Mouse (Mus musculus): ENCODE data around the gene Ifne.

DNA sequence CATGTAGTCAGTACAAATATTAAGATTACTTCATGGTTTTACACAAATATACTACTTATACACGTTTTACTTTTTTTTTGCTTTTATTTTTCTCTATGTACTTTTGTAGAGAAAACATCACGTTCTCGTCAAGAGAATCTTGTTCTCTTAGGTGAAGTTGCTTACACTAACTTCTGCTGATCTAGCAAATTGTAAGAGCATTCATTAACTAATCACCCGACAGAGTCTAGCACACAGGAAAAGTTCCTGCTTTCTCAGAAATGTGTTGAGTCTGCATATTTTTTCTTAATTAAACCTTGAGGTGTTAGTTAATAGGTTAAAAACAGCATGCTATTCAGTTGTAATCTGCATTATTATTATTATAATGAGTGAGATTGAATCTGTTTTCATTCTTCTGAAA, 1.2 kb downstream of the Ifne start:
- TF ChIP-seq CTCF (IDR thresholded peaks at IDR 0.05) (no peak), POLR2A (IDR thresholded peaks at IDR 0.05; ENCODE audit: insufficient read depth, low read depth, low read length) (no peak)

Measured in heart, adult 2 months (tissue).